Mouse (Mus musculus): ENCODE data around the gene Fbxo36.

- TF ChIP-seq GATA1 (IDR thresholded peaks at IDR 0.05; ENCODE audit: low read length) (no peak), TAL1 (IDR thresholded peaks at IDR 0.05; ENCODE audit: low read length) (no peak)
Measured at GRCm38 (mm10) chr1:84847698-84848097, 8.1 kb downstream of the Fbxo36 start.

All from erythroblast, embryonic 14.5 days (primary cell).